Mouse (Mus musculus): ENCODE data around the gene Ephb2. TPM values are rescaled to one million over a fixed set of nuclear protein-coding genes. Genes with fewer than 3 reads are reported as not detected.

Gene Ephb2
- polyA plus RNA-seq, 1 experiment, result 2.7 TPM

- no peak for TF ChIP-seq CTCF (IDR thresholded peaks at IDR 0.05; ENCODE audit: extremely low read depth, insufficient read depth, insufficient read length, insufficient replicate concordance)
- Histone ChIP-seq H3K4me3 (ENCODE audit: extremely low read depth, insufficient read depth, insufficient read length) (no peak overlapping the region), H3K36me3 (ENCODE audit: control insufficient read depth, insufficient read depth, low read length) (no peaks in the 10 kb centered on the region), H3K27ac (ENCODE audit: insufficient read depth, low read length) (no peak overlapping the region), H3K27me3 (ENCODE audit: control insufficient read depth, insufficient read depth, low read length) (no peaks in the 10 kb centered on the region), H3K4me1 (ENCODE audit: control insufficient read depth, insufficient read depth, insufficient read length) (no peaks in the 10 kb centered on the region)
- DNase-seq (ENCODE audit: low read depth in 1 of 2, low spot score in 2 of 2), result no peak
- WGBS, result 59% methylated on average over 6 of the region's 6 CpGs
These were observed 46.0 kb downstream of the Ephb2 start for GRCm38 (mm10) chr4:136789821-136790220.

DNA sequence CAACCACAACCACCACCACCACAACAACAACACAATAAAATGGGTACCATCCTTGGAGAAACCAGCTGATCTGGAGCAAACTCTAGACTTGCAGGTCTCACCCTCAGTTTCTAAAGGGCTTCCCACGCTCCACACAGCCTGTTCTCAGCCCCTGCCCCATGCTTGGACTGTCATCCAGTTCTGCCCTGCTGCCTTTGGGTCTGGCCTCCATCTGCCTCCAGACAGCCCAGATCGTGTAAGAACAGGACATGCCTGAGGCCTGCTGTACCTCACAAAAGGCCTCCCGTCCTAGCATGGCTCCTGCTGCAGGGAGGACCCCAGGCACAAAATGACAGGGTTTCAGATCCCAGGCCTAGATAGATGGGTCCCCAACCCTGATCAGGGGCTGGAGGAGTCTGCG is 48.4 kb downstream of the Ephb2 start:
- no peaks in the 10 kb centered on the region for H3K4me1 ChIP-seq (ENCODE audit: control insufficient read depth, insufficient read depth, insufficient read length)
- no peak overlapping the region for H3K4me3 ChIP-seq (ENCODE audit: extremely low read depth, insufficient read depth, insufficient read length)
- no peaks in the 10 kb centered on the region for H3K36me3 ChIP-seq (ENCODE audit: control insufficient read depth, insufficient read depth, low read length)
- TF ChIP-seq CTCF (IDR thresholded peaks at IDR 0.05; ENCODE audit: extremely low read depth, insufficient read depth, insufficient read length, insufficient replicate concordance) (no peak), POLR2A (IDR thresholded peaks at IDR 0.05; ENCODE audit: low read depth, low read length) (no peak)
- no peak for DNase-seq (ENCODE audit: low read depth in 1 of 2, low spot score in 2 of 2)
- H3K27me3 ChIP-seq (ENCODE audit: control insufficient read depth, insufficient read depth, low read length), result no peaks in the 10 kb centered on the region
- no peak overlapping the region for H3K27ac ChIP-seq (ENCODE audit: insufficient read depth, low read length)
- 86% methylated on average over 4 of the region's 4 CpGs for WGBS

DNA sequence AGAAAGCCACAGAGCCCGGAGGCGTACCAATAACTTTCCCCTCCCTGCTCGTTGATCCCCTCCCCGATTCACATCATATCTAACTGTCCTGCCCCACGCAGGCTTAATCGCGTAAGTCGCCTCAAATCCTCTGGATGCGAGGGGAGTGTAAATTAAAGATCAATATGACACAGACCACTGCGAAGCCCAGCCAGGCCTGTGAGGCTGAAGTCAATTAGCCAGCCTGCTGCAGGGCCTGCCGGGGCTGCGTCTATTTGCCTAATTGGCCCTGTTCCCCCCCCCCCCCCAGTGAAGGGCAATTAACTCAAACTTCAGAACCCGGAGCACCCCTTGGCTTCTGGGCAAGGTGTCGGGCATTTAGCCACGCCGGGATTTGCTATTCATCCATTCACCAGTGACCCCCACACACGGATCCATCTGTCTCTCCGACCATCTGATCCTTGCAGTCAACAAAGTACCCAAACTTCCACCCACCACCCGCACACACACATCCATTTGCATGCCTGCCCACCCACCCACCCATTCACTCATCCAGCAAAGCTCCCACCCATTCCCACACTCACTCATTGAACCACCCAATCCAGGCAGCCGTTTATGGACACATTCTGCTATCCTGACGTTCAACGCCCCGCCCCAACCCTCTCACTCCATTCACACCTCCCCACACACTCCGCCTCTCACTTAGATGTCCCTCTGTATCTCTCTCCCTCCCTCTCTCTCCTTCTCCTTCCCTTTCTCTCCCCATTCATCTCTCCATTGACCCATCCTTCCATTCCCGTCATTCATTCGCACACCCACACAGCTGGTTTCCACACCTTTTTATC is 49.1 kb downstream of the Ephb2 start:
- Histone ChIP-seq H3K36me3 (ENCODE audit: control insufficient read depth, insufficient read depth, low read length) (no peaks in the 10 kb centered on the region), H3K4me1 (ENCODE audit: control insufficient read depth, insufficient read depth, insufficient read length) (no peaks in the 10 kb centered on the region), H3K27me3 (ENCODE audit: control insufficient read depth, insufficient read depth, low read length) (no peaks in the 10 kb centered on the region), H3K4me3 (ENCODE audit: extremely low read depth, insufficient read depth, insufficient read length) (no peak overlapping the region), H3K27ac (ENCODE audit: insufficient read depth, low read length) (no peak overlapping the region)
- DNase-seq (ENCODE audit: low read depth in 1 of 2, low spot score in 2 of 2), result no peak
- WGBS, result 92% methylated on average over 26 of the region's 26 CpGs
- TF ChIP-seq CTCF (IDR thresholded peaks at IDR 0.05; ENCODE audit: extremely low read depth, insufficient read depth, insufficient read length, insufficient replicate concordance), result no peak
- TF ChIP-seq POLR2A (IDR thresholded peaks at IDR 0.05; ENCODE audit: low read depth, low read length), result no peak

- Histone ChIP-seq H3K27me3 (ENCODE audit: control insufficient read depth, insufficient read depth, low read length) (no peaks in the 10 kb centered on the region), H3K4me1 (ENCODE audit: control insufficient read depth, insufficient read depth, insufficient read length) (no peaks in the 10 kb centered on the region), H3K4me3 (ENCODE audit: extremely low read depth, insufficient read depth, insufficient read length) (no peak overlapping the region), H3K36me3 (ENCODE audit: control insufficient read depth, insufficient read depth, low read length) (no peaks in the 10 kb centered on the region), H3K27ac (ENCODE audit: insufficient read depth, low read length) (no peak overlapping the region)
- no peak for DNase-seq (ENCODE audit: low read depth in 1 of 2, low spot score in 2 of 2)
- 87% methylated on average over 22 of the region's 22 CpGs for WGBS
- no peak for TF ChIP-seq CTCF (IDR thresholded peaks at IDR 0.05; ENCODE audit: extremely low read depth, insufficient read depth, insufficient read length, insufficient replicate concordance)
- TF ChIP-seq POLR2A (IDR thresholded peaks at IDR 0.05; ENCODE audit: low read depth, low read length), result no peak
These were observed 52.1 kb downstream of the Ephb2 start for GRCm38 (mm10) chr4:136783552-136784150.

DNA sequence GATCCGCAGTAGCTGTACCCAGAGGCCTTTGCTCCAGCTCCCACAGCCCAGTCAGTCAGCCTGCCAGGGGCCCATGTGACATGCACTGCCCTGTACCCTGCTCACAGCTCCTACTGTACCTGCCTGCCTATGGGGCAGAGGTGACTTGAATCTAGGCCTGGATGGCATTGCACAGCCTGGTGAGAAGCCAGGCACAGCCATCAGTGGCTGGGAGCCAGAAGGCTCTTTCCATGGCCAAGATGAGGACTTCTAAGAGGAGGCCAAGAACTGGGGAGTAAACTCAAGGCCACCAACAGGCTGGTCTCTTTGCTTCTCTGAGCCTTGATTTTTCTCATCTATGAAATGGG is 53.2 kb downstream of the Ephb2 start:
- WGBS, result 79% methylated on average over 1 of the region's 1 CpGs
- no peak for DNase-seq (ENCODE audit: low read depth in 1 of 2, low spot score in 2 of 2)

GRCm38 (mm10) chr4:136781868-136782578 is 53.8 kb downstream of the Ephb2 start:
- H3K4me1 ChIP-seq (ENCODE audit: control insufficient read depth, insufficient read depth, insufficient read length), result no peaks in the 10 kb centered on the region
- no peaks in the 10 kb centered on the region for H3K27me3 ChIP-seq (ENCODE audit: control insufficient read depth, insufficient read depth, low read length)
- no peaks in the 10 kb centered on the region for H3K36me3 ChIP-seq (ENCODE audit: control insufficient read depth, insufficient read depth, low read length)
- H3K27ac ChIP-seq (ENCODE audit: insufficient read depth, low read length), result no peak overlapping the region; the same call in 1 of the 2 replicates
- 82% methylated on average over 13 of the region's 13 CpGs for WGBS
- H3K4me3 ChIP-seq (ENCODE audit: extremely low read depth, insufficient read depth, insufficient read length), result no peak overlapping the region
- TF ChIP-seq POLR2A (IDR thresholded peaks at IDR 0.05; ENCODE audit: low read depth, low read length), result no peak
- no peak for TF ChIP-seq CTCF (IDR thresholded peaks at IDR 0.05; ENCODE audit: extremely low read depth, insufficient read depth, insufficient read length, insufficient replicate concordance)
- no peak for DNase-seq (ENCODE audit: low read depth in 1 of 2, low spot score in 2 of 2)

More for the DNA sequence above, 53.2 kb downstream of the Ephb2 start:
- Histone ChIP-seq H3K36me3 (ENCODE audit: control insufficient read depth, insufficient read depth, low read length) (no peaks in the 10 kb centered on the region), H3K27me3 (ENCODE audit: control insufficient read depth, insufficient read depth, low read length) (no peaks in the 10 kb centered on the region), H3K27ac (ENCODE audit: insufficient read depth, low read length) (no peak overlapping the region; the same call in 1 of the 2 replicates), H3K4me1 (ENCODE audit: control insufficient read depth, insufficient read depth, insufficient read length) (no peaks in the 10 kb centered on the region), H3K4me3 (ENCODE audit: extremely low read depth, insufficient read depth, insufficient read length) (no peak overlapping the region)
- no peak for TF ChIP-seq CTCF (IDR thresholded peaks at IDR 0.05; ENCODE audit: extremely low read depth, insufficient read depth, insufficient read length, insufficient replicate concordance)
- TF ChIP-seq POLR2A (IDR thresholded peaks at IDR 0.05; ENCODE audit: low read depth, low read length), result no peak

Data from spleen, adult 2 months (tissue).